Mouse (Mus musculus) CH12.LX (cell line): Measurements from ENCODE around the gene Slc16a13.

Source experiments
- EP300 ChIP-seq: IDR thresholded peaks from 2 replicates; pipeline ENCODE4 v1.6.1; 2011; ENCODE audit warnings: low read length, improper control_type of control experiment
- HCFC1 ChIP-seq: IDR thresholded peaks from 2 replicates; pipeline ENCODE4 v1.6.1; 2012; ENCODE audit warnings: low read depth, mild to moderate bottlenecking, inconsistent platforms, low read length, improper control_type of control experiment
- JUND ChIP-seq: conservative IDR thresholded peaks from 2 replicates; pipeline ENCODE4 v1.6.1; 2011; ENCODE audit warnings: low read depth, low read length, improper control_type of control experiment
- MEF2A ChIP-seq: IDR thresholded peaks from 2 replicates; pipeline ENCODE4 v1.6.1; 2014; ENCODE audit warnings: low read depth, mild to moderate bottlenecking, inconsistent platforms, low read length, improper control_type of control experiment, borderline replicate concordance
- POLR2A ChIP-seq: IDR thresholded peaks from 2 replicates; pipeline ENCODE4 v1.6.1; 2011; ENCODE audit warnings: low read depth, mild to moderate bottlenecking, improper control_type of control experiment, low read length
- SIN3A ChIP-seq: IDR thresholded peaks from 2 replicates; pipeline ENCODE4 v1.6.1; 2012; ENCODE audit warnings: low read length, improper control_type of control experiment, inconsistent platforms
- USF1 ChIP-seq: IDR thresholded peaks from 2 replicates; pipeline ENCODE4 v1.6.1; 2014; ENCODE audit warnings: low read depth, mild to moderate bottlenecking, inconsistent platforms, low read length, improper control_type of control experiment
- ZKSCAN1 ChIP-seq: IDR thresholded peaks from 2 replicates; pipeline ENCODE4 v1.6.1; 2012; ENCODE audit warnings: low read depth, inconsistent platforms, low read length, improper control_type of control experiment, borderline replicate concordance
- ZNF384 ChIP-seq: IDR thresholded peaks from 2 replicates; pipeline ENCODE4 v1.6.1; 2012; ENCODE audit warnings: low read depth, low read length, improper control_type of control experiment, inconsistent platforms

GRCm38 (mm10) chr11:70171181-70171580 is 49.7 kb downstream of the Slc16a13 start:
- TF ChIP-seq ZKSCAN1 (no peak), ZNF384 (no peak), HCFC1 (no peak), MEF2A (no peak), POLR2A (no peak), SIN3A (no peak), USF1 (no peak), EP300 (no peak), JUND (no peak)
